Mouse (Mus musculus): ENCODE results near the gene Lrrc63.

Gene Lrrc63

GRCm38 (mm10) chr14:75102956-75103355 lies 27.7 kb downstream of the Lrrc63 start:
- no peak for TF ChIP-seq POU5F1 (IDR thresholded peaks at IDR 0.05; ENCODE audit: borderline replicate concordance, low read length)
- Histone ChIP-seq H3K27me3 (ENCODE audit: insufficient read depth, low read length) (no peaks in the 10 kb centered on the region), H3K4me3 (replicated peaks; ENCODE audit: low read length) (no peak overlapping the region), H3K9me3 (ENCODE audit: low read length) (no peaks in the 10 kb centered on the region), H3K4me1 (replicated peaks; ENCODE audit: low read depth, low read length) (no peaks in the 10 kb centered on the region), H3K36me3 (ENCODE audit: insufficient read depth, low read length) (no peaks in the 10 kb centered on the region)

DNA sequence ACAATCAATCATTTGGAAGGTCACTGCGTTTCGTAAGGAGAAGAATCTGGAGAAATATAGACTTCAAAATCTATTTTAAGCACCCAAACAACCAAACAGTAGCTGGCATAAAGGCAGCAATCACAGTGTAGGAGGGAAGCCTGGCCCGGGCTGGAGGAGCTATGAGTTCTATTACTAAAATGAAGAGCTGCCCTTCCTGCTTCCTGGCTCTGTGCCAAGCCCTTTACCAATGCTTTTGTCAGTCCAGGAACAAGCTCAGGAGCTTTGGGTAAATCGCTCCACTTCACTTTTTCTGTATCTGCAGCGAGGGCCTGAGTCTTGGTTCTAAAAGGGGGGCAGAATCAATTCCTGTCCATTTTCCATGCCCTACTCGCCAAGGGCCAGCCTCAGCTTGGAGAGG lies 52.7 kb downstream of the Lrrc63 start:
- no peaks in the 10 kb centered on the region for H3K27me3 ChIP-seq (ENCODE audit: insufficient read depth, low read length)
- no peak for TF ChIP-seq POU5F1 (IDR thresholded peaks at IDR 0.05; ENCODE audit: borderline replicate concordance, low read length)
- no peak for TF ChIP-seq NANOG (IDR thresholded peaks at IDR 0.05; ENCODE audit: borderline replicate concordance, low read length)
- H3K4me1 ChIP-seq (replicated peaks; ENCODE audit: low read depth, low read length), result no peaks in the 10 kb centered on the region
- H3K4me3 ChIP-seq (replicated peaks; ENCODE audit: low read length), result no peak overlapping the region
- no peaks in the 10 kb centered on the region for H3K36me3 ChIP-seq (ENCODE audit: insufficient read depth, low read length)
- 0 out of 2 replicates have a peak, but pooled peaks cover under 1% of the 10 kb centered on the region for H3K9me3 ChIP-seq (ENCODE audit: low read length)

DNA sequence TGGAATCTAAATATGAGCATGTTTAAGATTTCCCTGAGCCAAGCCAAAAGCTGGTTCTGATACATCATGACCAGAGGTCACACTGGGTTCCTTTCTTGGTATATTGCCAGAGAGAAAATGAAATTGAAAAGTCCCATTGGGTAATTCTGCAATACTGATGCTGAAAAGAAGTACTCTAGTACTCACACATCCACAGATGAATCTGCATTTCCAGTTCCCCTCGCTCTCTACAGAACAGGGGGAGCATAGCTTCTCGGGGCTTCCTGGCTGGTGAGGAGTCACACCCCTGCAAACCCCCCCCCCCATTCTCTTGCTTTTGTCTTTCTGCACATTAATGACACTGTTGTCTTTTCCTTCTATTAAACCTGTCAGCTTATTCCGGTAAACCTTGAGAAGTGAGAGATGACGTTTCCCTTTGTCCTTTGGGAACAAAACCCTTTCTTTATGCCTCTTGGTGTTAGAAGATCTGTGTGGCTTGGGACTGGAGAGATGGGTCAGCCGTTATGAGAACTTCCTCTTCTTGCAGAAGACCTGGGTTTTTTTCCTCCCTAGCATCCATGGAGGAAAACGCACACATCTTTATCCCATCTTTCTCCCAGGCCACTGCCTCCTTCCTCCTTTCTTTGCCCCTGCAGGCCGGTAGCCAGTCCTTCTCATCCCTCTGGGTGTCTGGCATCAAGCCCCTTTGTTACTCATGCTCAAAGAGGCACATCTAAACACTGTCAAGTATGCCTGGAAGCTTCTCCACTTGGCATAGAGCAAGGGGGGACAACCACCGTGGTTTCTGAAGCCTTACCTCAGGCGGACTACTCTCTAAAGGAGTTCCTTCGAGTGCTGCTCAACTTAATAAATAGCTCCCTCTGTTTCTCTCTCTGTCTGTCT lies 55.1 kb downstream of the Lrrc63 start:
- Histone ChIP-seq H3K4me3 (replicated peaks; ENCODE audit: low read length) (no peak overlapping the region), H3K4me1 (replicated peaks; ENCODE audit: low read depth, low read length) (no peaks in the 10 kb centered on the region; the same call in 1 of the 2 replicates), H3K36me3 (ENCODE audit: insufficient read depth, low read length) (no peaks in the 10 kb centered on the region), H3K9me3 (ENCODE audit: low read length) (no peaks in the 10 kb centered on the region), H3K27me3 (ENCODE audit: insufficient read depth, low read length) (peaks cover 8% of the 10 kb centered on the region; the same call in 1 of the 2 replicates)
- TF ChIP-seq CTCF (conservative IDR thresholded peaks at IDR 0.05; ENCODE audit: low read length), result no peak
- no peak for TF ChIP-seq NANOG (IDR thresholded peaks at IDR 0.05; ENCODE audit: borderline replicate concordance, low read length)
- TF ChIP-seq POU5F1 (IDR thresholded peaks at IDR 0.05; ENCODE audit: borderline replicate concordance, low read length), result no peak

DNA sequence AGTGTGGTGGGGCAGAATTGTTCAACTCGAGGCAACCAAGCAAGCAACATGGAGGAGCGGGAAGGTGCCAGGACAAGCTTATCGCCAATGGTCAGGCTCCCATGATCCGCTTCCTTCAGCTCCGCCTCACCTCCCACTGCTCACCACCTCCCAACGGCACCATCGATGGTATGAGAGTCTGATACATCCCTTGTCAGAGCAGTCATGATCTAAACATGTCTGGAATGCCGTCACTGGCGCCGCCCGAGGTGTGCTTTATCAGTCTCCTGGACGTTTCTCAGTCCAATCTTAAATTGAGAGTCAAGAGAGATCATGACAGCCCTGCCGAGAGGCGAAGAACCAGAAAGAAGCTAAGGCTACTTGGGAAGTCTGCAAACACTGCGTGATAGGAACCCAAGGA lies 59.6 kb downstream of the Lrrc63 start:
- no peaks in the 10 kb centered on the region for H3K36me3 ChIP-seq (ENCODE audit: insufficient read depth, low read length)
- no peaks in the 10 kb centered on the region; the same call in 1 of the 2 replicates for H3K4me1 ChIP-seq (replicated peaks; ENCODE audit: low read depth, low read length)
- TF ChIP-seq CTCF (conservative IDR thresholded peaks at IDR 0.05; ENCODE audit: low read length) (no peak), POU5F1 (IDR thresholded peaks at IDR 0.05; ENCODE audit: borderline replicate concordance, low read length) (no peak), NANOG (IDR thresholded peaks at IDR 0.05; ENCODE audit: borderline replicate concordance, low read length) (no peak)
- H3K4me3 ChIP-seq (replicated peaks; ENCODE audit: low read length), result 0 out of 2 replicates have a peak overlapping the region, but pooled peaks have one; percentile 10
- H3K27me3 ChIP-seq (ENCODE audit: insufficient read depth, low read length), result peaks cover 8% of the 10 kb centered on the region; the same call in 1 of the 2 replicates
- H3K9me3 ChIP-seq (ENCODE audit: low read length), result peaks cover 25% of the 10 kb centered on the region

GRCm38 (mm10) chr14:75069356-75069979 lies 61.2 kb downstream of the Lrrc63 start:
- Histone ChIP-seq H3K36me3 (ENCODE audit: insufficient read depth, low read length) (no peaks in the 10 kb centered on the region), H3K27me3 (ENCODE audit: insufficient read depth, low read length) (peaks cover 8% of the 10 kb centered on the region; the same call in 1 of the 2 replicates), H3K9me3 (ENCODE audit: low read length) (peaks cover 40% of the 10 kb centered on the region), H3K4me1 (replicated peaks; ENCODE audit: low read depth, low read length) (no peaks in the 10 kb centered on the region; the same call in 1 of the 2 replicates), H3K4me3 (replicated peaks; ENCODE audit: low read length) (no peak overlapping the region)
- no peak for TF ChIP-seq NANOG (IDR thresholded peaks at IDR 0.05; ENCODE audit: borderline replicate concordance, low read length)
- no peak for TF ChIP-seq CTCF (conservative IDR thresholded peaks at IDR 0.05; ENCODE audit: low read length)
- no peak for TF ChIP-seq POU5F1 (IDR thresholded peaks at IDR 0.05; ENCODE audit: borderline replicate concordance, low read length)

GRCm38 (mm10) chr14:75068430-75069112 lies 62.1 kb downstream of the Lrrc63 start:
- peaks cover 43% of the 10 kb centered on the region for H3K9me3 ChIP-seq (ENCODE audit: low read length)
- peaks cover 8% of the 10 kb centered on the region; the same call in 1 of the 2 replicates for H3K27me3 ChIP-seq (ENCODE audit: insufficient read depth, low read length)
- H3K4me3 ChIP-seq (replicated peaks; ENCODE audit: low read length), result no peak overlapping the region
- no peak for TF ChIP-seq CTCF (conservative IDR thresholded peaks at IDR 0.05; ENCODE audit: low read length)
- no peak for TF ChIP-seq NANOG (IDR thresholded peaks at IDR 0.05; ENCODE audit: borderline replicate concordance, low read length)
- no peak for TF ChIP-seq POU5F1 (IDR thresholded peaks at IDR 0.05; ENCODE audit: borderline replicate concordance, low read length)
- H3K36me3 ChIP-seq (ENCODE audit: insufficient read depth, low read length), result no peaks in the 10 kb centered on the region
- no peaks in the 10 kb centered on the region; the same call in 1 of the 2 replicates for H3K4me1 ChIP-seq (replicated peaks; ENCODE audit: low read depth, low read length)

DNA sequence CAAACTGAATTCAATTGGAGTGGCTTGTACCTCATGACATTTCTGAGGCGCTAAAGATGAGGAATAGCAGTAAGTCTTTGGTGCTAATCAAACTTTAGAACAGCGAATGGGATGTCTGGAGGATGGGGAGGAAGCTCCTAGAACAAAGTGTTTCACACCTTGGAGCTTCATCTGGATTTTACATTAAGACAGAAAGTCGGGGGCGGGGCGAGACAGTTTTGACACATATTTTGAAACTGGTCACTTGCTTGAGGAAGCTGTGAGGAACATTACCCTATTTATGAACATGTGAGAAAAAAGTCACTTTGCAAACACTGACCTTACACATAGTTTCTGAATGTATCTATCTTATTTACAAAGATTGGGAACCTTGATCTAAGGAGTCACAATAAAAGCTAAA lies 65.5 kb downstream of the Lrrc63 start:
- Histone ChIP-seq H3K4me3 (replicated peaks; ENCODE audit: low read length) (no peak overlapping the region), H3K27me3 (ENCODE audit: insufficient read depth, low read length) (no peaks in the 10 kb centered on the region; the same call in 1 of the 2 replicates), H3K4me1 (replicated peaks; ENCODE audit: low read depth, low read length) (no peaks in the 10 kb centered on the region), H3K36me3 (ENCODE audit: insufficient read depth, low read length) (no peaks in the 10 kb centered on the region), H3K9me3 (ENCODE audit: low read length) (peaks cover 43% of the 10 kb centered on the region)
- TF ChIP-seq NANOG (IDR thresholded peaks at IDR 0.05; ENCODE audit: borderline replicate concordance, low read length) (no peak), CTCF (conservative IDR thresholded peaks at IDR 0.05; ENCODE audit: low read length) (no peak), POU5F1 (IDR thresholded peaks at IDR 0.05; ENCODE audit: borderline replicate concordance, low read length) (no peak)

DNA sequence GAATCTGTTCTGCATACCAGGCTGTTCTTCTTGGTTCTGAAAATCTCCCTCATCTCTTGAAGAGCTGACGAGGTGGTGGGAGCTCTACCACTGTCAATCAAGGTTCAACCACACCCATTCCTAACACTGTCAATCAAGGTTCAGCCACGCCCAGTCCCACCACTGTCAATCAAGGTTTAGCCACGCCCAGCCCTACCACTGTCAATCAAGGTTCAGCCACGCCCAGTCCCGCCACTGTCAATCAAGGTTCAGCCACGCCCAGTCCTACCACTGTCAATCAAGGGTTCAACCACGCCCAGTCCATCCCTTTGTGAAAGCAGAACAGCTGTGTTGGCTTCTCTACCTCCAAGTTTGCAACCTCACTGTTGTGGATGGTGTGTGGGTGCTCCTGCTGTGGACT lies 66.2 kb downstream of the Lrrc63 start:
- Histone ChIP-seq H3K36me3 (ENCODE audit: insufficient read depth, low read length) (no peaks in the 10 kb centered on the region), H3K4me3 (replicated peaks; ENCODE audit: low read length) (no peak overlapping the region), H3K27me3 (ENCODE audit: insufficient read depth, low read length) (no peaks in the 10 kb centered on the region; the same call in 1 of the 2 replicates), H3K9me3 (ENCODE audit: low read length) (peaks cover 43% of the 10 kb centered on the region), H3K4me1 (replicated peaks; ENCODE audit: low read depth, low read length) (no peaks in the 10 kb centered on the region)
- TF ChIP-seq NANOG (IDR thresholded peaks at IDR 0.05; ENCODE audit: borderline replicate concordance, low read length) (no peak), POU5F1 (IDR thresholded peaks at IDR 0.05; ENCODE audit: borderline replicate concordance, low read length) (no peak), CTCF (conservative IDR thresholded peaks at IDR 0.05; ENCODE audit: low read length) (no peak)
